Comparison of ENCODE assay signal across 8 mouse cellular contexts in the genomic region with DNA sequence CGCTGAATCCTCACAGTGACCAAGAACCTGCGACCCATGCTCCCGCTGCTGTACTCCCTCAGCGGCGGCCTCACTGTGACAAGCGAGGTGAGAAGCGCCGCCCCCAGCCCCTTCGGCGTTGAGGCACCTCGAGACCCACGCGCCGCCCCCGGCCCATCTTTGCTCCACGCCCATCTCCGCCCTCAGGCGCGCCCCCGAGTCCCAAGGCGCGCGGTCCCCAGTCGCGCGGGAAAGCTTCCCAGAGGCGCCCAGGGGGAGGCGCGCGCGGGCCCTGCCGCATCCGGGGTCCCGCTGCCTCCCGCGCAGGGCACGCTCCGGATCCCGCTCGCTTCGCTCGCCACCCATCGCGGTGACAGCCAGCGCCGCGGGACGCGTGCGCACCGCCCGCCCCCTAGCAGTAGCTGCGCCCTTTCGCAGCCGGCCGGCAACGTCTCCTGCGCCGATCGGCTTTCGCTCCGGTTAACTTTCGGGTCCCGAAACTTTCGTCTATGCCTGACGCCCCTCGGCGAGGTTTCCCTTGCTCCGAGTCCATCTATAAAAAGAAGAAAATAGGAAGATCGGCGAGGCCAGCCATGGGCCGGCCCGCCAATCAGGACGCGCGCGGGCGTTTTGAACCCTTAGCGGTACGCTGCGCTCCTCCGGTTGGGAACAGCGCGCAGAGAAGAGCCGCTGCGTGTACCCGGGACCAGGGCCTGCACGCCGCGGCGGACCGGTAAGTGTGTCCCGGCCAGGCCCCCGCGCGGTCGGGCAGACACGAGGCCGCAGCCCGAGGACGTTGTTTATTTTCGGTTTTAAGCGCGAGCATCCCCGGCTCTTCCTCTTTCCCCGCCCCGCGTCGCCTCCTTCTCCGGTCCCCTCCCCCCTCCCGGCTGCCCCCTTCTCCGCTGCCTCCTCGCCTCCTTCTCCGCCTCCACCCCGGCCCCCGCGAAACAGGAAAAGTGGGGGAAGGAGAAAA. TPM values are rescaled to one million over a fixed set of nuclear protein-coding genes. Genes with fewer than 3 reads are reported as not detected.
DNase-seq lines count a peak whose midpoint lies in the region; ATAC-seq and TF ChIP-seq lines count a peak whose summit lies in the region.

A gene (minus strand): TSS at position 168 of the 955 bp plus-strand sequence.

- no peaks in the 10 kb centered on the region for H3K4me1 ChIP-seq in brown adipose tissue, adult 24 weeks (ENCODE audit: control insufficient read depth, insufficient read depth, insufficient read length, low read length)
- H3K4me1 ChIP-seq in hindbrain, embryonic 12.5 days: peaks cover 15% of the 10 kb centered on the region

- peak; percentile 31 for DNase-seq in Patski (ENCODE audit: low read depth, low spot score)
- peak; percentile 30 for DNase-seq in gastrocnemius, adult 18-20 months (ENCODE audit: low spot score)
- peak; percentile 30 to 60 for DNase-seq in layer of hippocampus, postnatal 14 days (ENCODE audit: low spot score in 2 of 2)
- DNase-seq in lung, postnatal 10 days: peak; percentile 75
- peak; percentile 80 for DNase-seq in retina, embryonic 14.5 days (ENCODE audit: low spot score)
- peak; percentile 54 for DNase-seq in urinary bladder, postnatal 25 days (ENCODE audit: low spot score)

- CTCF ChIA-PET in Patski (lab: Charles Lee): interaction anchor here (1.1 to 3.8 kb wide), 7 partner anchors 11 to 152 kb away, joined by 3 to 11 read pairs (median 4); a partner anchor contains a TSS

- peak; percentile 99 for TF ChIP-seq CTCF in Patski (IDR thresholded peaks at IDR 0.05)

- H3K27ac ChIP-seq in brown adipose tissue, adult 24 weeks (replicated peaks; ENCODE audit: low read depth, low read length): no peak within 1 kb of the TSS
- H3K27ac ChIP-seq in hindbrain, embryonic 12.5 days: no peak within 1 kb of the TSS

- under 1% methylated on average over 107 of the region's 117 CpGs for WGBS in hindbrain, embryonic 12.5 days

- H3K36me3 ChIP-seq in hindbrain, embryonic 12.5 days: no peaks in the 10 kb centered on the region

- peak within 1 kb of the TSS; percentile 97 for H3K4me3 ChIP-seq in brown adipose tissue, adult 24 weeks (ENCODE audit: insufficient read depth, low read depth, low read length)
- peak within 1 kb of the TSS; percentile 54 for H3K4me3 ChIP-seq in hindbrain, embryonic 12.5 days

- POLR2A ChIA-PET in Patski (lab: Charles Lee): interaction anchor here (0.6 to 1.5 kb wide), 3 partner anchors 14 to 307 kb away, joined by 3 read pairs; no protein-coding TSS in a partner anchor

- H3K4me2 ChIP-seq in hindbrain, embryonic 12.5 days (replicated peaks): peak within 1 kb of the TSS; percentile 89

- in situ Hi-C loops in Patski (cut with MboI; ENCODE audit: low pct_unique_long_range_greater_than_20kb): loop anchor here (25.0 kb wide), 2 partner anchors 132 to 218 kb away; no protein-coding TSS in a partner anchor

- no peaks in the 10 kb centered on the region for H3K9me3 ChIP-seq in hindbrain, embryonic 12.5 days (replicated peaks)

- H3K27me3 ChIP-seq in Patski: no peaks in the 10 kb centered on the region
- H3K27me3 ChIP-seq in hindbrain, embryonic 12.5 days: peaks cover 89% of the 10 kb centered on the region

- H3K9ac ChIP-seq in hindbrain, embryonic 12.5 days: peak within 1 kb of the TSS; percentile 39; the same call in 1 of the 2 replicates

- peak; percentile 94 for ATAC-seq in Patski
- peak; percentile 89 for ATAC-seq in hindbrain, embryonic 12.5 days (ENCODE audit: low FRiP score)

RNA-seq across cellular contexts. Expression of the gene that starts here (rescaled TPM):
- 109 TPM for polyA plus RNA-seq in Patski (2021)
- polyA plus RNA-seq in brown adipose tissue, adult 24 weeks (2012; ENCODE audit: insufficient read depth, insufficient read length, missing spikeins): not detected in 2 replicates
- under 1 TPM; 0.37 to 0.45 TPM for total RNA-seq in gastrocnemius, adult 18-20 months (2021)
- polyA plus RNA-seq in hindbrain, embryonic 12.5 days (2016; fragmentation: Nextera tagmentation; extraction: Ambion mirVana): not detected in 2 replicates
- total RNA-seq in layer of hippocampus, postnatal 14 days (2021): under 1 TPM in 1 of 2 experiments, not detected in 1; 0.51 TPM

Comparison
In these comparisons a context has a peak if more than half of its experiments do, and no peak if none do; other contexts are left out.
1. RNA of the gene that starts here (polyA plus RNA-seq): 109 TPM in Patski (single experiment); not detected in brown adipose tissue, adult 24 weeks and not detected in hindbrain, embryonic 12.5 days; every median in the first group is over 100 times any median in the second.
2. Peak in DNase-seq in gastrocnemius, adult 18-20 months; RNA of the gene not detected or under 1 TPM.
3. Peak in ATAC-seq, H3K4me3 ChIP-seq, H3K9ac ChIP-seq and H3K4me2 ChIP-seq in hindbrain, embryonic 12.5 days; RNA of the gene not detected or under 1 TPM.
4. Peak in DNase-seq in layer of hippocampus, postnatal 14 days; RNA of the gene not detected or under 1 TPM.
5. DNase-seq: peak in every context shown above with its lines; median percentile 80 in retina, embryonic 14.5 days; 75 in lung, postnatal 10 days; 54 in urinary bladder, postnatal 25 days; 45 in layer of hippocampus, postnatal 14 days; 31 in Patski; 30 in gastrocnemius, adult 18-20 months.